Mouse (Mus musculus): ENCODE measurements around the gene Lsm7. TPM values are rescaled to one million over a fixed set of nuclear protein-coding genes. Genes with fewer than 3 reads are reported as not detected.

Gene Lsm7
- polyA plus RNA-seq, 1 experiment, result 106 TPM

DNA sequence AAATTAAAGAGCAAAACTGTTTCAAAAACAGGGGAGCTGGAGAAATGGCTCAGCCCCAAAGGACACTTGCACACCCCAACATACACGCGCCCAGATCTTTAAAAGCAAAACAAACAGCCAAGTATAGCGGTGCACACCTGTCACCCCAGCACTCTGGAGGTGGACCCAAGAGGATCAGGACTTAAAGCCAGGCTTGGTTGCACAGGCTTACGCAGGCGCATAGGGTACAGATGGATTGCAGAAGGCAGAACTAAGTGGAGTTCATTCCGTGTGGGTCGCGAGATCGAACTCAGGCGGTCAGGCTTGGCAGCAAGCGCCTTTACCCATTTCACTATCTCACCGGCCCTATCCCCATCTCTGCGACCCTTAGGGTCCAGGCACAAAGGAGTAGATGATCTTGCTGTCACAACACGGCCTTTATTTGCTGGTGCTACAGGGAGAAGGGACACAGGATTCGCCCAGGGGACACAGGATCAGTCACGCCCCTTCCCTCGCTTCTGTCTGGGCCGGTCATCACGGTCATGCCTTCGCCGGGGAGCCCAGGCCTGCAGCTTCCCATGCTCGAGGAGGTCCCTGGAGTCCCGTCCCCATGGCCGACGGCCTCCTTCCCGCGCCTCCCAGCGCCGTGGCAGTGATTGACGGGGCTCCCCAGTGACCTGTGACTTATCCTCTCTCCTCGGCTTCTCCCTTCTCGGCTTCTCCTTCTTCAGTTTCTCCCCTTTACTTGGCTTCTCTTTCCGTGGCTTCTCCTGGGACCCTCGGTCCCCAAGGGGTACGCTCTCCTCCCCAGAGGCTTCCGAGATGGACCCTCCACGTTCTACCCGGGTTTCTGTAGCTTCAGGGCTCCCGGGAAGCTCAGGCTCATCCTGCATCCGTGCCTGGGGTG, 46.7 kb downstream of the Lsm7 start:
- Histone ChIP-seq H3K27ac (ENCODE audit: insufficient read depth, low read length) (no peak overlapping the region), H3K4me1 (ENCODE audit: control insufficient read depth, insufficient read depth, low read length) (peaks cover 4% of the 10 kb centered on the region; the same call in 1 of the 2 replicates)
- TF ChIP-seq CTCF (IDR thresholded peaks at IDR 0.05; ENCODE audit: borderline replicate concordance, insufficient read depth, low read length), result no peak
- TF ChIP-seq POLR2A (IDR thresholded peaks at IDR 0.05; ENCODE audit: low read depth, low read length), result no peak

DNA sequence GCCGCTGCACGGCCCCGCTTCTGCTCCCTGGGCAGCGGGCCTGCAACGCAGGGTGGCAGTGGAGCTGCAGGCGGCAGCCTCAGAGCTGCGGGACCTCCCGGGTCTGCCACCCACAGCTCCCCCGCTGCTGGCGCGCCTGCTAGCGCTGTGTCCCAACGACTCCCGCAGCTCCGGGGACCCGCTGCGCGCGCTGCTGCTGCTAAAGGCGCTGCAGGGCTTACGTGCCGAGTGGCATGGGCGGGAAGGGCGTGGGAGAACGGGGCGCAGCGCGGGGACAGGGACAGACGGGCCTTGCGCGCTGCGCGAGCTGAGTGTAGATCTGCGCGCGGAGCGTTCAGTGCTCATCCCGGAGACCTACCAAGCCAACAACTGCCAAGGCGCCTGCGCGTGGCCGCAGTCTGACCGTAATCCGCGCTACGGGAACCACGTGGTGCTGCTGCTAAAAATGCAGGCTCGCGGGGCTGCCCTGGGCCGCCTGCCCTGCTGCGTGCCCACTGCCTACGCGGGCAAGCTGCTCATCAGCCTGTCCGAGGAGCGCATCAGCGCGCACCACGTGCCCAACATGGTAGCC, 47.9 kb downstream of the Lsm7 start:
- TF ChIP-seq CTCF (IDR thresholded peaks at IDR 0.05; ENCODE audit: borderline replicate concordance, insufficient read depth, low read length) (no peak), POLR2A (IDR thresholded peaks at IDR 0.05; ENCODE audit: low read depth, low read length) (peak; percentile 42; the same call in 1 of the 2 replicates)
- peaks cover 4% of the 10 kb centered on the region; the same call in 1 of the 2 replicates for H3K4me1 ChIP-seq (ENCODE audit: control insufficient read depth, insufficient read depth, low read length)
- H3K27ac ChIP-seq (ENCODE audit: insufficient read depth, low read length), result no peak overlapping the region
- H3K4me3 ChIP-seq (ENCODE audit: insufficient read depth, low read length), result no peak overlapping the region

More for the DNA sequence above, 46.7 kb downstream of the Lsm7 start:
- H3K4me3 ChIP-seq (ENCODE audit: insufficient read depth, low read length), result no peak overlapping the region

DNA sequence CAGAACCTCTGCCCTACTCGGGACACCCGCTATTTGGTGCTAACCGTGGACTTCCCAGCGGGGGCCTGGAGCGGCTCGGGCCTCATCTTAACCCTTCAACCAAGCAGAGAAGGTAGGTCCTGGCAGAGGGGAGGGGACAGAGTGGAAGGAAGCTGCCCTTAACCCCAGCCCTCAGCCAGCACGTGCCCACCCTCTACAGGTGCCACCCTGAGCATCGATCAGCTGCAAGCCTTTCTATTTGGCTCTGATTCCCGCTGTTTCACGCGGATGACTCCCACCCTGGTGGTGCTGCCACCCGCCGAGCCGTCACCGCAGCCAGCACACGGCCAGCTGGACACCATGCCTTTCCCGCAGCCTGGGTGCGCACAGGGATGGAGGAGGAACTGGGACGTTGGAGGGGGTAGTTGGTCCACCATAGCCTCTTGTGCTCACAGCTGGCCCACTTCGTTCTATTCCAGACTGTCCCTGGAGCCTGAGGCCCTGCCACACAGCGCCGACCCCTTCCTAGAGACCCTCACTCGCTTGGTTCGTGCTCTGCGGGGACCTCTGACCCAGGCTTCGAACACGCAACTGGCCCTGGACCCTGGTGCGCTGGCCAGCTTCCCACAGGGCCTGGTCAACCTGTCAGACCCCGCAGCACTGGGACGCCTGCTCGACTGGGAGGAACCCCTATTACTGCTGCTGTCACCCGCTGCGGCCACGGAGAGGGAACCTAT, 48.5 kb downstream of the Lsm7 start:
- TF ChIP-seq POLR2A (IDR thresholded peaks at IDR 0.05; ENCODE audit: low read depth, low read length), result no peak
- TF ChIP-seq CTCF (IDR thresholded peaks at IDR 0.05; ENCODE audit: borderline replicate concordance, insufficient read depth, low read length), result no peak
- no peak overlapping the region for H3K27ac ChIP-seq (ENCODE audit: insufficient read depth, low read length)
- peaks cover 4% of the 10 kb centered on the region; the same call in 1 of the 2 replicates for H3K4me1 ChIP-seq (ENCODE audit: control insufficient read depth, insufficient read depth, low read length)
- H3K4me3 ChIP-seq (ENCODE audit: insufficient read depth, low read length), result no peak overlapping the region

DNA sequence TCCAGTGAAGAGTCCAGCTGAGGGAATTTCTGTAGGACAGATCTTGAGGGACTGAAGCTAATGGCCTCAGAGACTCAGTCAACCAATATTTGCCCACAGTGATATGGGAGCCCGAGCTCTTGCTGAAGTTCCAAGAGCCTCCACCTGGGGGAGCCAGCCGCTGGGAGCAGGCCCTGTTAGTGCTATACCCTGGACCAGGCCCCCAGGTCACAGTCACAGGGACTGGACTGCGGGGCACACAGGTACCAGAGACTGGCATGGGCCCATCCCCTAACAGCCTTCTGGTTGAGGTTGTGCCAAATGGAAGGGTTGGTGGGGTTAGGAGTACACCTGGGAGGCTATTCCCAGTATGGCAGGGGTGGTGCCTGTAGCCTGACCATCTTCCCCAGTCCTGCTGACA, 49.1 kb downstream of the Lsm7 start:
- Histone ChIP-seq H3K27ac (ENCODE audit: insufficient read depth, low read length) (no peak overlapping the region), H3K4me1 (ENCODE audit: control insufficient read depth, insufficient read depth, low read length) (peaks cover 4% of the 10 kb centered on the region; the same call in 1 of the 2 replicates), H3K4me3 (ENCODE audit: insufficient read depth, low read length) (no peak overlapping the region)
- TF ChIP-seq POLR2A (IDR thresholded peaks at IDR 0.05; ENCODE audit: low read depth, low read length) (no peak), CTCF (IDR thresholded peaks at IDR 0.05; ENCODE audit: borderline replicate concordance, insufficient read depth, low read length) (0 out of 2 replicates have a peak, but pooled peaks have one; percentile 9)

DNA sequence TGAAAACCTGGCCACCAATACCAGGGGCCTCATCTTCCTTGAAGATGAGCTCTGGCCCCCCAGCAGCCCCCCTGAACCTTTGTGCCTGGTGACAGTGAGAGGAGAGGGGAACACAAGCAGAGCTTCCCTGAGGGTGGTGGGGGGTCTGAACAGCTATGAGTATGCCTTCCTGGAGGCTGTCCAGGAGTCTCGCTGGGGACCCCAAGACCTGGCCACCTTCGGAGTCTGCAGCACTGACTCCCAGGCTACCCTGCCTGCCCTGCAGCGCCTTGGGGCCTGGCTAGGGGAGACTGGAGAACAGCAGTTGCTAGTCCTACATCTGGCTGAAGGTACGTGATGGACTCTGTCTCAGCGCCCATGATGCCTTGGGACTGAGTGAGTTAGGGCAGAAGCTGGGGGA, 49.7 kb downstream of the Lsm7 start:
- no peak for TF ChIP-seq CTCF (IDR thresholded peaks at IDR 0.05; ENCODE audit: borderline replicate concordance, insufficient read depth, low read length)
- Histone ChIP-seq H3K4me3 (ENCODE audit: insufficient read depth, low read length) (no peak overlapping the region), H3K4me1 (ENCODE audit: control insufficient read depth, insufficient read depth, low read length) (peaks cover 4% of the 10 kb centered on the region; the same call in 1 of the 2 replicates)

DNA sequence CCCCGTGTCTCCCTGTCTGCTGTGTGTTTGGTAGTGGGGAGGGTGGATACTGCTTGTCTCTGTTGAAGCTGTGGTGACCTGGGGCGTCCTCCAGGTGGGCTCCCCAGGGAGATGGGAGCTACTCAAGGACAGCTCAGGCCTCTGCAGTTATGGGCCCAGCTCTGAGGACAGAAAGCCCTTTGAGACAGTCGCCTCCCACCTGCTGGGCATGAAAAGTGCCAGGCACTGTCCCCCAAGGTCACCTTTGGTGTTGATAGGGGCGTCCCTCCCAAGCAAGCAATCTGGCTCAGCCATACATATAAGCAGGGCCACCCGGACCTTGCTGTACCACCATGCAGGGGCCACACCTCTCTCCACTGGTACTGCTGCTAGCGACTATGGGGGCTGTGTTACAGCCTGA, 50.1 kb downstream of the Lsm7 start, which contains the start of gene Amh:
Gene Amh, plus strand, starts transcription at position 328 of the 400 bp plus-strand sequence.
- Histone ChIP-seq H3K27ac (ENCODE audit: insufficient read depth, low read length) (no peak within 1 kb of the TSS), H3K4me1 (ENCODE audit: control insufficient read depth, insufficient read depth, low read length) (peaks cover 4% of the 10 kb centered on the region; the same call in 1 of the 2 replicates), H3K4me3 (ENCODE audit: insufficient read depth, low read length) (no peak within 1 kb of the TSS)
- TF ChIP-seq POLR2A (IDR thresholded peaks at IDR 0.05; ENCODE audit: low read depth, low read length), result no peak
- TF ChIP-seq CTCF (IDR thresholded peaks at IDR 0.05; ENCODE audit: borderline replicate concordance, insufficient read depth, low read length), result no peak

More for the DNA sequence above, 49.7 kb downstream of the Lsm7 start:
- no peak overlapping the region for H3K27ac ChIP-seq (ENCODE audit: insufficient read depth, low read length)

DNA sequence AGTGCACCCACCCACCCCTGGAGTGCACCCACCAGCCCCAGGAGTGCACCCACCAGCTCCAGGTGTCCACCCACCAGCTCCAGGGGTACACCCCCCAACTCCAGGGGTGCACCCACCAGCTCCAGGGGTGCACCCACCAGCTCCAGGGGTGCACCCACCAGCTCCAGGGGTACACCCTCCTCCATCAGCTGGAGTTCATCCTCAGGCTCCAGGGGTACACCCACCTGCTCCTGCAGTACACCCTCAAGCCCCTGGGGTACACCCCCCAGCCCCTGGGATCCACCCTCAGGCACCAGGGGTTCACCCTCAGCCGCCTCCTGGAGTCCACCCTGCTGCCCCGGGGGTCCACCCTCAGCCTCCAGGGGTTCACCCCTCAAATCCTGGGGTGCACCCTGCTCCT, 50.7 kb downstream of the Lsm7 start:
- no peak for TF ChIP-seq CTCF (IDR thresholded peaks at IDR 0.05; ENCODE audit: borderline replicate concordance, insufficient read depth, low read length)
- Histone ChIP-seq H3K4me3 (ENCODE audit: insufficient read depth, low read length) (no peak overlapping the region), H3K27ac (ENCODE audit: insufficient read depth, low read length) (no peak overlapping the region), H3K4me1 (ENCODE audit: control insufficient read depth, insufficient read depth, low read length) (peaks cover 4% of the 10 kb centered on the region; the same call in 1 of the 2 replicates)

DNA sequence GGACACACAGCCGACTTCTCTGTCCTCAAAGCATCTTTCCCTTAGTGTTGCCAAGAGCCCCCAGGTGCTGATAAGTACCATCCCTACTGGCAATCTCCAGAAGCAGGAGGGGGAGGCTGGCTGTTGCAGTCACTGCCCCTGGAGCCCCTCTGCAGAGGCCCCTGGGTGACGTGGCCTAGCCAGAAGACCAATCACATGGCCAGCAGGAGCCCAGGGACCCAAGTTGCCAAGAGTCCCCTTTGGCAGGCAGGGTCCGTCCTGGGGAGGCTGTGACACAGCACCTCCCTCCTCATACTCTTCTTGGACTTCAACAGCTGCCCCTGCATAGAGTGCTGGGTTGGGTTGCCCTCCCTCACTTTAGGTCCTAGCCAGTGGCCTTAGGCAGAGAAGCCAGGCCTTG, 52.0 kb downstream of the Lsm7 start:
- H3K4me1 ChIP-seq (ENCODE audit: control insufficient read depth, insufficient read depth, low read length), result peaks cover 4% of the 10 kb centered on the region; the same call in 1 of the 2 replicates
- no peak overlapping the region for H3K4me3 ChIP-seq (ENCODE audit: insufficient read depth, low read length)
- TF ChIP-seq POLR2A (IDR thresholded peaks at IDR 0.05; ENCODE audit: low read depth, low read length) (no peak), CTCF (IDR thresholded peaks at IDR 0.05; ENCODE audit: borderline replicate concordance, insufficient read depth, low read length) (no peak)
- no peak overlapping the region for H3K27ac ChIP-seq (ENCODE audit: insufficient read depth, low read length)

Other genes with a start within 250 kb of the Lsm7 start
- gene Gm49322, start 249.2 kb downstream of the Lsm7 start, polyA plus RNA-seq (2011; ENCODE audit: insufficient read length, low read depth, missing spikeins), result 0.63 and 0.91 TPM in 2 replicates
- 92.4 and 105 TPM in 2 replicates for gene Csnk1g2, start 232.4 kb downstream of the Lsm7 start, polyA plus RNA-seq (2011; ENCODE audit: insufficient read length, low read depth, missing spikeins)
- 21.2 and 22.1 TPM in 2 replicates for gene Btbd2, start 198.1 kb downstream of the Lsm7 start, polyA plus RNA-seq (2011; ENCODE audit: insufficient read length, low read depth, missing spikeins)
- gene Mknk2, start 177.1 kb downstream of the Lsm7 start, polyA plus RNA-seq (2011; ENCODE audit: insufficient read length, low read depth, missing spikeins), result 32.8 and 39.8 TPM in 2 replicates
- gene Mob3a, start 153.2 kb downstream of the Lsm7 start, polyA plus RNA-seq (2011; ENCODE audit: insufficient read length, low read depth, missing spikeins), result 40.9 and 56.0 TPM in 2 replicates
- 24.6 and 38.5 TPM in 2 replicates for gene Izumo4, start 153.0 kb downstream of the Lsm7 start, polyA plus RNA-seq (2011; ENCODE audit: insufficient read length, low read depth, missing spikeins)
- gene Ap3d1, start 112.9 kb downstream of the Lsm7 start, polyA plus RNA-seq (2011; ENCODE audit: insufficient read length, low read depth, missing spikeins), result 116 and 155 TPM in 2 replicates
- gene Dot1l, start 100.0 kb downstream of the Lsm7 start, polyA plus RNA-seq (2011; ENCODE audit: insufficient read length, low read depth, missing spikeins), result 22.3 and 22.4 TPM in 2 replicates
- 48.0 and 49.3 TPM in 2 replicates for gene Sf3a2, start 57.0 kb downstream of the Lsm7 start, polyA plus RNA-seq (2011; ENCODE audit: insufficient read length, low read depth, missing spikeins)
- 59.1 and 59.9 TPM in 2 replicates for gene Plekhj1, start 56.6 kb downstream of the Lsm7 start, polyA plus RNA-seq (2011; ENCODE audit: insufficient read length, low read depth, missing spikeins)
- not detected in 2 replicates for gene Amh, start 50.0 kb downstream of the Lsm7 start, polyA plus RNA-seq (2011; ENCODE audit: insufficient read length, low read depth, missing spikeins)
- 0.70 TPM in 1 of 2 replicates, not detected in the other for gene Jsrp1, start 41.7 kb downstream of the Lsm7 start, polyA plus RNA-seq (2011; ENCODE audit: insufficient read length, low read depth, missing spikeins)
- 331 and 347 TPM in 2 replicates for gene Oaz1, start 28.6 kb downstream of the Lsm7 start, polyA plus RNA-seq (2011; ENCODE audit: insufficient read length, low read depth, missing spikeins)
- 0.19 TPM in 1 of 2 replicates, not detected in the other for gene Lingo3, start 11.2 kb downstream of the Lsm7 start, polyA plus RNA-seq (2011; ENCODE audit: insufficient read length, low read depth, missing spikeins)
- gene Sppl2b, start 66 bp upstream of the Lsm7 start, polyA plus RNA-seq (2011; ENCODE audit: insufficient read length, low read depth, missing spikeins), result 23.8 and 30.9 TPM in 2 replicates
- gene Tmprss9, start 16.6 kb upstream of the Lsm7 start, polyA plus RNA-seq (2011; ENCODE audit: insufficient read length, low read depth, missing spikeins), result not detected in 2 replicates
- gene Timm13, start 45.8 kb upstream of the Lsm7 start, polyA plus RNA-seq (2011; ENCODE audit: insufficient read length, low read depth, missing spikeins), result 75.8 and 89.2 TPM in 2 replicates
- 14.1 and 14.7 TPM in 2 replicates for gene Lmnb2, start 63.0 kb upstream of the Lsm7 start, polyA plus RNA-seq (2011; ENCODE audit: insufficient read length, low read depth, missing spikeins)
- gene Gadd45b, start 74.9 kb upstream of the Lsm7 start, polyA plus RNA-seq (2011; ENCODE audit: insufficient read length, low read depth, missing spikeins), result 38.3 and 45.7 TPM in 2 replicates
- gene Gng7, start 159.7 kb upstream of the Lsm7 start, polyA plus RNA-seq (2011; ENCODE audit: insufficient read length, low read depth, missing spikeins), result 5.3 and 5.4 TPM in 2 replicates
- not detected in 2 replicates for gene Diras1, start 170.5 kb upstream of the Lsm7 start, polyA plus RNA-seq (2011; ENCODE audit: insufficient read length, low read depth, missing spikeins)
- gene Slc39a3, start 182.2 kb upstream of the Lsm7 start, polyA plus RNA-seq (2011; ENCODE audit: insufficient read length, low read depth, missing spikeins), result 11.9 and 13.1 TPM in 2 replicates
- gene Sgta, start 205.0 kb upstream of the Lsm7 start, polyA plus RNA-seq (2011; ENCODE audit: insufficient read length, low read depth, missing spikeins), result 85.2 and 90.7 TPM in 2 replicates
- gene Thop1, start 214.8 kb upstream of the Lsm7 start, polyA plus RNA-seq (2011; ENCODE audit: insufficient read length, low read depth, missing spikeins), result 30.4 and 33.8 TPM in 2 replicates
- gene Creb3l3, start 243.7 kb upstream of the Lsm7 start, polyA plus RNA-seq (2011; ENCODE audit: insufficient read length, low read depth, missing spikeins), result 0.23 TPM in 1 of 2 replicates, not detected in the other